ENCODE assay signal across 16 mouse cellular contexts in genomic region chr10:53738842-53739241, GRCm38 (mm10).
"Had no signal": no experiment of that assay in that cellular context is flagged by ENCODE, and none has a peak within 500 bp of the region (broad histone marks: within the 10 kb centered on the region; RNA-seq: fewer than 3 reads in every experiment).

No protein-coding gene starts in this region.

- DNase-seq: kidney, adult 11 months; kidney, postnatal 10 days; layer of hippocampus, postnatal 36 days; liver, embryonic 13.5 days; lung, adult 2 months; lung, postnatal 14 days; lung, postnatal 4 days; midbrain, embryonic 14.5 days; right cerebral cortex, adult 18-20 months; right cerebral cortex, postnatal 14 days; spleen, adult 18-20 months; thymus, postnatal 25 days had no signal

- H3K36me3 ChIP-seq: intestine, embryonic 15.5 days; liver, embryonic 13.5 days; stomach, embryonic 15.5 days had no signal

- ATAC-seq: intestine, embryonic 15.5 days had no signal

- H3K4me1 ChIP-seq: intestine, embryonic 15.5 days; liver, embryonic 13.5 days; stomach, embryonic 15.5 days had no signal

- H3K4me3 ChIP-seq: intestine, embryonic 15.5 days; left cerebral cortex, adult 2 months; liver, embryonic 13.5 days; stomach, embryonic 15.5 days had no signal

- H3K27ac ChIP-seq: intestine, embryonic 15.5 days; left cerebral cortex, adult 2 months; liver, embryonic 13.5 days; stomach, embryonic 15.5 days had no signal

- H3K27me3 ChIP-seq: intestine, embryonic 15.5 days; liver, embryonic 13.5 days; stomach, embryonic 15.5 days had no signal

- H3K9ac ChIP-seq: intestine, embryonic 15.5 days; liver, embryonic 13.5 days; stomach, embryonic 15.5 days had no signal

- H3K9me3 ChIP-seq: intestine, embryonic 15.5 days; liver, embryonic 13.5 days; stomach, embryonic 15.5 days had no signal

- H3K4me2 ChIP-seq: intestine, embryonic 15.5 days; liver, embryonic 13.5 days; midbrain, embryonic 11.5 days; stomach, embryonic 15.5 days had no signal
